Mouse (Mus musculus) hindbrain, embryonic 14.5 days (tissue): Measurements from ENCODE around the gene Abr. TPM values are rescaled to one million over a fixed set of nuclear protein-coding genes. Genes with fewer than 3 reads are reported as not detected.

Experiments used
- ATAC-seq: fragments of 200-750 bp; cut with Nextera tagmentation; 2 replicates; pipeline ENCODE4 v1.8.0; 2017; ENCODE audit warnings: moderate number of reproducible peaks, mild to moderate bottlenecking, moderate TSS enrichment, moderate library complexity; ENCODE audit not compliant: low FRiP score
- DNase-seq: peaks from one replicate; pipeline ENCODE4 v3.0.0-alpha.2; 2015; ENCODE audit warnings: low spot score
- H3K27ac ChIP-seq: fragments of 300-500 bp; sonication (generic); 2 replicates; pipeline ENCODE4 v1.5.1; 2014; ENCODE audit warnings: mild to moderate bottlenecking, moderate library complexity
- H3K27me3 ChIP-seq: fragments of 300-500 bp; sonication (generic); 2 replicates; pipeline ENCODE4 v1.6.1; 2014; ENCODE audit warnings: mild to moderate bottlenecking, low read length, mixed read lengths; ENCODE audit not compliant: control insufficient read depth, insufficient read depth
- H3K36me3 ChIP-seq: fragments of 300-500 bp; sonication (generic); replicated peaks from 2 replicates; pipeline ENCODE4 v1.6.1; 2014; ENCODE audit not compliant: control insufficient read depth, insufficient read depth
- H3K4me1 ChIP-seq: fragments of 300-500 bp; sonication (generic); replicated peaks from 2 replicates; pipeline ENCODE4 v1.6.1; 2014; ENCODE audit warnings: antibody characterized with exemption, low read length, mixed read lengths; ENCODE audit not compliant: control insufficient read depth, insufficient read depth
- H3K4me2 ChIP-seq: fragments of 300-500 bp; sonication (generic); replicated peaks from 2 replicates; pipeline ENCODE4 v1.6.1; 2014; ENCODE audit warnings: mild to moderate bottlenecking, moderate library complexity
- H3K4me3 ChIP-seq: fragments of 300-500 bp; sonication (generic); replicated peaks from 2 replicates; pipeline ENCODE4 v1.5.1; 2014; ENCODE audit warnings: mild to moderate bottlenecking, low read length
- H3K9ac ChIP-seq: fragments of 300-500 bp; sonication (generic); 2 replicates; pipeline ENCODE4 v1.6.1; 2014
- H3K9me3 ChIP-seq: fragments of 300-500 bp; sonication (generic); 2 replicates; pipeline ENCODE4 v1.6.1; 2016; ENCODE audit warnings: low read length; ENCODE audit not compliant: control insufficient read depth
- WGBS: fragments of 180-500 bp; shearing (Covaris S2); extraction: QIAGEN DNeasy Blood & Tissue Kit; methylation state at CpG from one replicate; pipeline ENCODE4 v1.1.7; 2014; 5-methylcytosine and 5-hydroxymethylcytosine counted together
- polyA plus RNA-seq: library from polyadenylated mRNA; unstranded; fragments of >200 nt; fragmentation: Nextera tagmentation; extraction: Ambion mirVana; gene quantifications from 2 replicates; pipeline ENCODE4 v1.2.1, GENCODE M21; 2014

The Abr gene
- polyA plus RNA-seq, 1 experiment from 2014 or later: 115 TPM

DNA sequence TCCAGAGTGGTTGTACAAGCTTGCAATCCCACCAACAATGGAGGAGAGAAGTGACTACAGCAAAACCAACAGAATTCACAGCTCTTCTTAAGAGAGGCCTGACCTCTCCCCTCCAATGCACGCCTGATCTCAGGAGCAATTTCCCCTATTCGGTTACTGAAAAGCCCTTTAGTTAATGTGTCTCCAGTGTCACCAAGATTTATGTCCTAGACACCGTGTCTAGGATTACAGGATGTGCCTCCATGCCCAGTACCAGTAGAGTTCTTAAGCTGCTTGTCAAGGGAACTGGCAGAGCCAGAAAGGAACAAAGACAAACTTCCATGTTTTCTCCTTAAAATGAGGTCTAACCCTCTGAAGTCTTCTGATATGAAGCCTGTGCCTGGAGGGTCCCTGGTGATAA is 36.0 kb downstream of the Abr start:
- Histone ChIP-seq H3K4me1 (no peaks in the 10 kb centered on the region), H3K4me2 (no peak overlapping the region), H3K4me3 (no peak overlapping the region), H3K9me3 (no peaks in the 10 kb centered on the region), H3K27me3 (no peaks in the 10 kb centered on the region), H3K9ac (no peak overlapping the region), H3K36me3 (no peaks in the 10 kb centered on the region), H3K27ac (no peak overlapping the region)
- ATAC-seq (no peak), DNase-seq (no peak)
- WGBS: 56% methylated on average over 3 of the region's 3 CpGs

DNA sequence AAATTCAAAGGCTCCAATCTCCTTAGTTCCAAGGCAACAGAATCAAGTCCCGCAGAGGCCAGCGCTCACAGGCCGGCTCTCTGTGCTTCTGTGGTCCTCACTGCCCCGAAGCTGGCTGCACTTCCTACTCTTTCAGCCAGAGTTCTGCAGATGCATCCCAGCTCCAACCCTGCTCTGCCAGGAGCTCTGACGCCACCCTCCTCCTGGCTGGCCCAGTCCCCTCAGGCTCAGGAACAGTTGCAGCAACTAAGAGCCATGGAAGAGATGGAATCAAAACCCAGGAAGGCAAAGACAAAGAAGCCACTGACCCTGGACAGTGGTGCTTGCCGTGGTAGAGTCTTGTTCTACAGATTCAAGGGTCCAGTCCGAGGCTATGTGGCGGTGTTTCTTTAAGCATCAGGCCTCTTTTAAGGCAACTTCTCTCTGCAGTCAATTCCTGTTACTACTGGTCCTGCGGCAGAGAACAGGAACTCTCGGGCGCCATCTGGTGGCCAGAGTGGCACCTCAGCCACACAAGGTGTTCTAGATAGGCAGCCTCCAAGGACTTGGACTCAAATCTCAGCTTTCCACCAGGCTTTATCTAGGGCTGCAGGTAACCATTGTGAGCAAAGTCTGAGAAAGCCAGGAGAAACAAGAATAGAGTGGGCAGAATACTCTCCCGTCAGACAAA is 44.4 kb downstream of the Abr start:
- 31% methylated on average over 12 of the region's 12 CpGs for WGBS
- H3K4me3 ChIP-seq: no peak overlapping the region
- H3K4me1 ChIP-seq: no peaks in the 10 kb centered on the region
- H3K9me3 ChIP-seq: no peaks in the 10 kb centered on the region
- H3K9ac ChIP-seq: no peak overlapping the region
- H3K4me2 ChIP-seq: no peak overlapping the region
- no peaks in the 10 kb centered on the region for H3K36me3 ChIP-seq
- DNase-seq (peak; percentile 97), ATAC-seq (no peak)
- H3K27ac ChIP-seq: no peak overlapping the region
- no peaks in the 10 kb centered on the region for H3K27me3 ChIP-seq

DNA sequence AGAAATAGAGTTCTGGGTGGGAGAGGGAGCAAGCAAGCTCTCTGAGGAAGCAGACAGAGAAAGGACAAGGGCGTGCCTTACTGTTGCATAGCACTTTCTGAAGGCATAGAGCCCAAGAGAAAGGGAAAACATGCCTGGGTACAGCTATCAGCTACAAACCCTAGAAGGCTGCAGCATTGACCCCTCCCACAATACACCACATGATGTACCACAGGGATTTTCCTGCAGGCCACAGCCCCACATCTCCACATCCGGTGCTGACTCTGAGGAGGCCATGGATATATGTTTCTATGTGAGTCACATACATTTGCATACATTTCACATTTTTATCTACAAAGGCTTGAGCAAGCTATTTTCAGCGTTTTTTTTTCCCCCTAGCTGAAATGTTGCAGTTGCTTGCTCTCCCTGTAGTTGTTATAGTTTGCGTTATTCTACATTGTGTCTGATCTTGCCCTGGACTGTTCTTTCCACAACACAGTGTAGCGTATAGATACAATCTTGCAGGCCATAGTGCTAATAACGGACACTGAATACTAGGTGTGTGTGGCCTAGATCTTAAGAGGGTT is 49.2 kb downstream of the Abr start:
- Histone ChIP-seq H3K27ac (no peak overlapping the region), H3K4me3 (no peak overlapping the region), H3K9me3 (no peaks in the 10 kb centered on the region), H3K27me3 (no peaks in the 10 kb centered on the region), H3K9ac (no peak overlapping the region), H3K4me2 (no peak overlapping the region), H3K4me1 (peaks cover 16% of the 10 kb centered on the region), H3K36me3 (no peaks in the 10 kb centered on the region)
- WGBS: 81% methylated on average over 6 of the region's 6 CpGs
- no peak for DNase-seq
- ATAC-seq: no peak

DNA sequence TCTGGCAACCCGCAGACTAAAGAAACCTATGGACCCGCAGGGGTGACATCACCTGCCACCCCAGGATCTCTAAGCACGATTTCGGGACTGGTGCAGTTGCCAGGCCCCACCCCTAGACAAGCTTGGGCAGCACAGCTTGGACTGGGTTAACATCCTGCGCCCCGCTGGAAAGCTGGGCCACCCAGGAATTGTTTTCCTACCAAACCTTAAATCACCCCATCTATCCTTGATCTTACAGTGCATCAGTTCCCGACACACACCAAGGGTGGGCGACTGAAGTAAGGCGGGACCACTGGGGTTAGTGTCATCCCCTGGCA is 50.5 kb downstream of the Abr start:
- no peak overlapping the region for H3K27ac ChIP-seq
- 7% methylated on average over 9 of the region's 9 CpGs for WGBS
- peak overlapping the region; percentile 71 for H3K9ac ChIP-seq
- no peaks in the 10 kb centered on the region for H3K36me3 ChIP-seq
- no peaks in the 10 kb centered on the region for H3K27me3 ChIP-seq
- DNase-seq (no peak), ATAC-seq (peak; percentile 16; the same call in 1 of the 2 replicates)
- H3K4me3 ChIP-seq: peak overlapping the region; percentile 58
- peak overlapping the region; percentile 87 for H3K4me2 ChIP-seq
- peaks cover 23% of the 10 kb centered on the region for H3K4me1 ChIP-seq
- H3K9me3 ChIP-seq: no peaks in the 10 kb centered on the region

DNA sequence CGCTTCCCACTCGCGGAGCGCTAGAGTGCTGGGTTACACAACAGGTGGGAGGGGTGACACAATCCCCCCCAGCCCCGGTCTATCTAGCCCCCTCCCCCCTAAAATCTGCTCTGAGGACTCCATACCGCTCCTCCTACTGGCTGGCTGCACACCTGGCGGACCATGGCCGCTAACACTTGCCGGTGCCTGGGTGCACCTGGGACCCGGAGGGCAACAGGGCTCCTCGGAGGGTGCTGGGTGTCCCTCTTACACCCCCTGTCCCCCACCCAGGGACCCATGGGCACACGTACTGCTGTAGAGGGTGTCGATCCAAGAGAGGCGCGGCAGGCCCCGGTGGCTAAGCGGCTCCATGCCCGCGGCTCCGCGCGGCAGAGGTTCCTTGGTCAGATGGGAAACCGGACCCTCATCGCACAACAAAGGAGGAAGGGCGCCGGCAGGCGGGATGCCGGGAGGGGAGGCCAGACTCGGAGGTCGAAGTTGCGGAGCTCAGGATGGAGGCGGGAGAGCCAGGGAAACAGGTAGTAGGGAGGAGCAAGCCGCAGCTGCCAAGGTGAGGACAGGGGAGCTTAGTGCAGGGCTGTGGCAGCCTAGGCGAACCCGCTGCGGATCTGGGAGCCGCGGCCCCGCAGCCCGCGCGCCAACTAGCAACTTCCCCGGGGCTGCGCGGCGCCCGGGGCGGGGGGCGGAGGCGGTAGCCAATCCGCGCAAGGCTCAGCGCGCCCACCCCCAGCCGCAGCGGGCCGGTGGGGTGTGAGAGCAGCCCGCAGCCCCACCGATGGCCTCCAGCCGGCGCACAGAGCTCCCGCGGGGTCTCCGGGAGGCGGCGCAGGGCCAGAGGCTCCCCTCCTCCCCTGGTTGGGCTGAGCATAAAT is 51.1 kb downstream of the Abr start:
- H3K27ac ChIP-seq: no peak overlapping the region; the same call in 1 of the 2 replicates
- WGBS: 1% methylated on average over 63 of the region's 66 CpGs
- ATAC-seq: peak; percentile 82

DNA sequence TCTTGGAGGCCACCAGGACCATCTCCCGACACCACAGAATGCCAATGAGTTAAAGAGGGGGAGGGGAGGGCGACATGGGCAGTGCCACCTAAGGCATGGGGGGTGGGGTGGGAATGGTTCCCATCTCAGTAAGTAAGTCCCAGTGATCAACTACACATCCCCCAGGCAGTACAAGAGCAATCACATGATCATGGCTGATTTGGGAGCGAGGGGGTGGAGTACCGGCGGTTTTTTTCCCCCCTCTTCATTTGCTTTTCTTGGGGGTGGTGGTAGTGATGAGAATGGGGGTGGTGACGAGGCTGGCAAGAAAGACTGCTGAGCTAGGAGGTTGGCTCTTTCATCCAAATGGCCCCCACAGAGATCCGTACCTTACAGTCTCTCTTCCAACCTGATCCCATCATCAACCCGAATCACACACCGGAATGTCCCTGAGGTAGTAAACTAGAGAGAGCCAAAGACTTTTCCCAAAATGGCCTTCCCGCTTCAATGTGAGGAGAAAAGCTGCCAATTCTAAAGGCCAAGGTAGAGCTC is 51.8 kb downstream of the Abr start:
- no peaks in the 10 kb centered on the region for H3K9me3 ChIP-seq
- H3K27me3 ChIP-seq: no peaks in the 10 kb centered on the region
- H3K4me3 ChIP-seq: peak overlapping the region; percentile 58
- no peaks in the 10 kb centered on the region for H3K36me3 ChIP-seq
- ATAC-seq (no peak), DNase-seq (no peak)
- WGBS: 10% methylated on average over 10 of the region's 10 CpGs
- no peak overlapping the region for H3K27ac ChIP-seq
- peak overlapping the region; percentile 87 for H3K4me2 ChIP-seq
- H3K4me1 ChIP-seq: peaks cover 23% of the 10 kb centered on the region
- H3K9ac ChIP-seq: peak overlapping the region; percentile 71

More for the DNA sequence above, 51.1 kb downstream of the Abr start:
- Histone ChIP-seq H3K4me3 (peak overlapping the region; percentile 58), H3K9ac (peak overlapping the region; percentile 71), H3K9me3 (no peaks in the 10 kb centered on the region), H3K4me1 (peaks cover 23% of the 10 kb centered on the region), H3K27me3 (no peaks in the 10 kb centered on the region), H3K36me3 (no peaks in the 10 kb centered on the region), H3K4me2 (peak overlapping the region; percentile 87)
- DNase-seq: peak; percentile 62

DNA sequence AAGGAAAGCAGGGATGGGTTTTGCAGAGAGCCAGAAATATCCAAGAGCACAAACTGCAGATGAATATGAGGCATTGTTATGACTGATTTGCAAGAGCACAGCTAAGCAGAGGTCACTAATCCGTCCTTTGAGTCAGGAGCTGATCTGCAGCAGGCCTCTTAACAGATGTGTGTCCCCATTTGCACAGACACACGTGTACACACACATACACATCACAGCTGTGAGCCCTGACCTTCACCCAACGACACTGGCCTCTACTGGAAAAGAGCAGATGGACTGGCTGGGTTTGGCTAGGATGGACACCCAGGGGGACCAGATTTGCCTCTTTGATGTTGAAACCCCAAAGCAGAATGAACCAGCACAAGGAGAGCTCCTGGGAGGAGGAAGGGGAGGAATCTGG is 52.7 kb downstream of the Abr start:
- Histone ChIP-seq H3K4me3 (peak overlapping the region; percentile 58), H3K9ac (peak overlapping the region; percentile 71; the same call in 1 of the 2 replicates), H3K4me1 (peaks cover 23% of the 10 kb centered on the region), H3K9me3 (no peaks in the 10 kb centered on the region), H3K27me3 (no peaks in the 10 kb centered on the region), H3K36me3 (no peaks in the 10 kb centered on the region), H3K4me2 (peak overlapping the region; percentile 87), H3K27ac (no peak overlapping the region)
- DNase-seq (no peak), ATAC-seq (no peak)
- WGBS: 38% methylated on average over 3 of the region's 3 CpGs

DNA sequence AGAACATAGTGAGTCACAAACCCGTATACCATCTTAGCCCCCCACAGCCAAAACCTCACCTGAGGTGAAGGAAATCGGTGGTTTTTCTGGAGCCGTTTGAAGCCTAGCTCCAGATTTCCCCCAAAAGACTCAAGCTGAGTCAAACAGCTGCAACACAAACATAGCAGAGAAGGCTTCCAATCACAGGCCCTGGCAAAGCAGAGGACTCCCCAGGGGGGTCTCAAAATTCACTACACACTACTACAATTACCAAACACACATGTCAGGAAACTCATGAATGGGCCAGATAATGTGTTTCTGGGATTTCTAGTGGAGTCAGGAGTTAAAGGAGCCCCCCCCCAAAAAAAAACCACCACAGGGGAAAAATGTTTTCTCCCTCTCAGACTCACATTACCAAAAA is 56.0 kb downstream of the Abr start:
- no peak for ATAC-seq
- H3K9me3 ChIP-seq: no peaks in the 10 kb centered on the region
- 61% methylated on average over 3 of the region's 3 CpGs for WGBS
- H3K27ac ChIP-seq: no peak overlapping the region
- H3K4me3 ChIP-seq: no peak overlapping the region
- no peaks in the 10 kb centered on the region for H3K27me3 ChIP-seq
- H3K9ac ChIP-seq: no peak overlapping the region
- no peak for DNase-seq
- no peaks in the 10 kb centered on the region for H3K36me3 ChIP-seq
- peaks cover 18% of the 10 kb centered on the region for H3K4me1 ChIP-seq
- no peak overlapping the region for H3K4me2 ChIP-seq

DNA sequence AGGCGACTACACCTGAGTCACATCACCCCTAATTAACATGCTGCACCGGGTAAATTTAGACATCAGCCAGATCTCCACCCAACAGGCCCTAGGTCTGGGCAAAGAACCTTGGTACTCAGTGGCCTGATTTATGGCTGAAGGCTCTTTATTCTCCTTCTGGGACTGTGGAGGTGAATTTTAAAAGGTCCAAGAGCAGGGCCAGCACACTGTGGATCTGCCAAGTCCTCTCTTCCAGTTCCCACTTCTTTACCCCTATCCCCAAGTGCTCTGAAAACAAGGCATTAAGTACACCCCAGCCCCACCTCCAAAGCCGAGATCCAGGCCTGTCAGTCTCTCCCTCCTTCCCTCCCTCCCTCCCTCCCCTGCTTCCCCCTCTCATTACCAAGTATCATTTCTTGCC is 59.5 kb downstream of the Abr start:
- Histone ChIP-seq H3K4me1 (peaks cover 6% of the 10 kb centered on the region), H3K9me3 (no peaks in the 10 kb centered on the region), H3K4me2 (no peak overlapping the region), H3K9ac (no peak overlapping the region), H3K27me3 (no peaks in the 10 kb centered on the region), H3K36me3 (no peaks in the 10 kb centered on the region; the same call in 1 of the 2 replicates), H3K27ac (no peak overlapping the region), H3K4me3 (no peak overlapping the region)
- 33% methylated on average over 3 of the region's 3 CpGs for WGBS
- DNase-seq (no peak), ATAC-seq (no peak)
